Mouse (Mus musculus) CD4-positive, CD25-positive, alpha-beta regulatory T cell, adult 4 months (primary cell): ENCODE results near the gene Tdrd1. TPM values are rescaled to one million over a fixed set of nuclear protein-coding genes. Genes with fewer than 3 reads are reported as not detected.

Experiments used
- ATAC-seq: one replicate; pipeline ENCODE4 v1.8.0; 2017
- polyA plus RNA-seq, 2 experiments: library from polyadenylated mRNA; unstranded; fragments of 100-300 nt; shearing (Covaris generic); gene quantifications; one replicate each; pipeline ENCODE4 v1.2.1; 2017

Tdrd1 gene
- polyA plus RNA-seq, 2 experiments from 2014 or later = not detected

GRCm38 (mm10) chr19:56829267-56829666 is 3.3 kb downstream of the Tdrd1 start:
- no peak for ATAC-seq

GRCm38 (mm10) chr19:56830163-56830562 is 4.2 kb downstream of the Tdrd1 start:
- ATAC-seq = no peak

- ATAC-seq = no peak
Measured at GRCm38 (mm10) chr19:56835340-56835739, 9.3 kb downstream of the Tdrd1 start.

GRCm38 (mm10) chr19:56838942-56839706 is 13.1 kb downstream of the Tdrd1 start:
- ATAC-seq = no peak

- ATAC-seq = no peak
Measured at GRCm38 (mm10) chr19:56842974-56843373, 17.0 kb downstream of the Tdrd1 start.

GRCm38 (mm10) chr19:56852590-56852989 is 26.6 kb downstream of the Tdrd1 start:
- ATAC-seq = no peak

- no peak for ATAC-seq
Measured at GRCm38 (mm10) chr19:56856455-56856854, 30.4 kb downstream of the Tdrd1 start.

- ATAC-seq = no peak
Measured at GRCm38 (mm10) chr19:56867701-56868100, 41.7 kb downstream of the Tdrd1 start.

- ATAC-seq = no peak
Measured at GRCm38 (mm10) chr19:56873816-56874600, 48.0 kb downstream of the Tdrd1 start, which contains the start of gene Vwa2. Gene Vwa2, plus strand, starts transcription at chr19:56874249.

GRCm38 (mm10) chr19:56874601-56875315 is 48.7 kb downstream of the Tdrd1 start:
- no peak for ATAC-seq

- no peak for ATAC-seq
Measured at GRCm38 (mm10) chr19:56877364-56877763, 51.4 kb downstream of the Tdrd1 start.

- no peak for ATAC-seq
Measured at GRCm38 (mm10) chr19:56887879-56888278, 61.9 kb downstream of the Tdrd1 start.

- ATAC-seq = no peak
Measured at GRCm38 (mm10) chr19:56888654-56889053, 62.6 kb downstream of the Tdrd1 start.

- no peak for ATAC-seq
Measured at GRCm38 (mm10) chr19:56891438-56891837, 65.4 kb downstream of the Tdrd1 start.

- no peak for ATAC-seq
Measured at GRCm38 (mm10) chr19:56892586-56892985, 66.6 kb downstream of the Tdrd1 start.

- ATAC-seq = no peak
Measured at GRCm38 (mm10) chr19:56893326-56893725, 67.3 kb downstream of the Tdrd1 start.

- no peak for ATAC-seq
Measured at GRCm38 (mm10) chr19:56897654-56898053, 71.6 kb downstream of the Tdrd1 start.

GRCm38 (mm10) chr19:56904095-56904494 is 78.1 kb downstream of the Tdrd1 start:
- ATAC-seq = no peak

GRCm38 (mm10) chr19:56905395-56905794 is 79.4 kb downstream of the Tdrd1 start:
- ATAC-seq = no peak

GRCm38 (mm10) chr19:56907850-56908249 is 81.8 kb downstream of the Tdrd1 start:
- ATAC-seq = no peak

GRCm38 (mm10) chr19:56908472-56909270 is 82.7 kb downstream of the Tdrd1 start:
- ATAC-seq = no peak

GRCm38 (mm10) chr19:56910561-56910960 is 84.6 kb downstream of the Tdrd1 start:
- no peak for ATAC-seq
